Mouse (Mus musculus) lung, adult 10 weeks (tissue): ENCODE results near the gene Gpr155. TPM values are rescaled to one million over a fixed set of nuclear protein-coding genes. Genes with fewer than 3 reads are reported as not detected.

Experiments used
- polyA plus RNA-seq: library from polyadenylated mRNA; stranded (reverse); fragments of 350-450 nt; fragmentation: Illumina TruSeq; extraction: RNeasy Lipid Tissue Mini Kit (QIAGEN cat#74804); gene quantifications from one replicate; pipeline ENCODE4 v1.2.3, GENCODE M21; 2014; ENCODE audit warnings: low read depth, low replicate concordance; ENCODE audit not compliant: insufficient read depth

The Gpr155 gene
- polyA plus RNA-seq: 9.0 TPM

GRCm38 (mm10) chr2:73386356-73387046 lies at the start of gene Gpr155:
Gene Gpr155, minus strand, starts transcription at chr2:73386572.

GRCm38 (mm10) chr2:73312152-73313116 lies 73.9 kb downstream of the Gpr155 start, which contains the start of the genes Scrn3 and Cir1:
Gene Scrn3, plus strand, starts transcription at chr2:73312601.
Gene Cir1, minus strand, starts transcription at chr2:73312701.

Other genes with a start within 250 kb of the Gpr155 start
- 23.0 TPM for gene Ola1, start 167.6 kb downstream of the Gpr155 start, polyA plus RNA-seq
- not detected for gene Sp9, start 114.6 kb downstream of the Gpr155 start, polyA plus RNA-seq
- 16.1 TPM for gene Scrn3, start 74.0 kb downstream of the Gpr155 start, polyA plus RNA-seq
- 20.5 TPM for gene Cir1, start 73.9 kb downstream of the Gpr155 start, polyA plus RNA-seq
- gene Wipf1, start 143.2 kb upstream of the Gpr155 start, polyA plus RNA-seq: 16.1 TPM
- gene Chrna1, start 193.8 kb upstream of the Gpr155 start, polyA plus RNA-seq: not detected